Mouse (Mus musculus) adrenal gland, postnatal 14 days (tissue): Measurements from ENCODE around the gene Hamp. TPM values are rescaled to one million over a fixed set of nuclear protein-coding genes. Genes with fewer than 3 reads are reported as not detected.
A peak's percentile ranks its signal among the peaks of the same experiment; 100 is the strongest.

Experiments
- DNase-seq: peaks from one replicate; pipeline ENCODE4 v3.0.0; 2021; ENCODE audit warnings: mixed read lengths
- long read RNA-seq, 2 experiments: library from polyadenylated mRNA; stranded (forward); transcript quantifications; one replicate each; pipeline ENCODE4 v2.0.0; 2021
- total RNA-seq: library from RNA; stranded (reverse); gene quantifications from 2 replicates; pipeline ENCODE4 v1.2.3, GENCODE M21; 2021

Hamp gene
- total RNA-seq: 4.3 TPM in 1 of 2 replicates, not detected in the other
- long read RNA-seq, experiment 1, partial matches to known transcripts: 0 of 3 reads
- long read RNA-seq, experiment 1, other reads (novel, unspliced or antisense): 0 of 3 reads
- long read RNA-seq, experiment 2, partial matches to known transcripts: 1 of 1 reads
- long read RNA-seq, experiment 2, other reads (novel, unspliced or antisense): 0 of 1 reads

DNA sequence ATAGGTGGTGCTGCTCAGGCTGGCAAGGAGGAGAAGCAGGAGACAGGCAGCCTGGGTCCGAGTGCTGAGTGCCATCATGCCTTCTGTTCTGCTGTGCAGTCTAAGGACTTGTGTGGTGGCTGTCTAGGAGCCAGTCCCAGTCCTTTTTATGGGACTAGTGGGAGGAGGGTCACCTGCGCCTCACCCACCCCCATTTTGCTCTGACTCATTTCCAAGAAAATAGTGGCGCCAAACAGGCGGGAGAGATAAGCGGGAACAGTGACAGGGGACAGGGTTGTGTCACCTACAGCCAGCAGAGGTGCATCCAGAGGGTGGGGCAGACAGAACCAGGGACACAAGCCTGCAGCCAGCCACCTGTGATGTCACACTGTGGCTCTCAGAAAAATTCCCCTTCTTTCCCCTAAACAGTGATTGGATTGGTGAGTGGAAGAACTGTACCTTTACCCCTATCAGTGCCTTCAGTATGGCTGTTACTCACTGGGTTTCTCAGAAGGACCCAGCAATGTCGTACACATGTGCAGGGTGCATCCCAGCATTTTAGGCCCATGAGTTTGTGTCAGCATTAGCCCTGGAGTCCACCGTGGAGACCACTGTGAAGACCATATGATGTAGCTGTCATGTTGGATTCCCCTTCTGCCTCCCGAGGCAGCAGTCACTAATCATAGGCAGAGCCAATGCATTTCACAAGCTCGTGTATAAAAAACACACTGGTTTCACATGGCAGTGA lies at the start of gene Hamp:
Hamp (minus strand) TSS at position 124 of the 727 bp plus-strand sequence.
- DNase-seq: no peak

DNA sequence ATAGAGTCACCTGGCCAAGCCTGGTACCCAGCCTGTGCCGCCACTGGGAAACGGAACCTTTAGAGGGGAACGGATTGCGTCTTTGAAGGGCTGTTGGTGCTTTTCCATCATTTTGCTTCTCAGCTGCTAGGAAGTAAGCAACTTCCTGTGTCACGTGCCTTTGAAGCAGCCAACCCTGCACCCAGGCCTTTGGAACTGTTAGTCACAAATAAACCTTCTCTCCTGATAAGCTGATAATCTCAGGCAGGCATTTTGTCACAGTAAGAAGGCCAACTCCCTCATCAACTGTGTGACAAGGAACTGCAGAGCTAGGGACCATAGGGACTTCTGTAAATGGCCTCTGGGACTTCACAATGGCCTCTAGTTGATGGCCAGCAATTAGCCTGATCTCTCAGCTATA lies 48.3 kb upstream of the Hamp start:
- no peak for DNase-seq

DNA sequence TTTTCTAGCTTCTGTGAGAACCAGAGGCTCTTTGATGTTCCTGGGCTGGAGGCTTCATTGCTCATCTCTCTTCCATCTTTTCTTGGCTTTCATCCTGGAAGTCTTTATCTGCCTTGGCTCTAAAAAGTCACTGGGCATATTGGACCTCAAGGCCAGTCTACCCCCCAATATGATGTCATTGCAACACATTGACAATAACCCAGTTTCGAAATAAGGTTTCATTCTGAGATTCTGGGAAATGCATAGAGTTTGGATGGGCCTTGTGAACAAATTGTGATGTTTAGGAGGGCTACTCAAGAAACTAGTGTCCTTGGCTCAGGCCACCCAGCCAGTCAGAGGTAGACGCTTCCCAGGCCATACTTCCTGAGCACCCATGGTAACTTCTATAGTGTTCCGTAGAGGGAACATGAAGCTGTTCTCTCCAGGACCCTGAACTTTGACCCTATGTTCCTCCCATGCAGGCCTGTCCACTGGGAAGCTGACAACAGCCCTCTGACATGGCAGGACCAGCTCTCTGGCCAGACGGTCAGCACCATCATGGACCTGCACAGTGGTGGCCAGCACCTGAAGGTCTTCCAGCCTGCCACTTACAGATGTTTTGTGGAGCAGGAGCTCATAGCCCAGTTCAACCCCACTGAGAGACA lies 44.8 kb upstream of the Hamp start:
- DNase-seq: no peak

- DNase-seq: no peak
Measured at GRCm38 (mm10) chr7:30985357-30985756, 41.5 kb upstream of the Hamp start.

DNA sequence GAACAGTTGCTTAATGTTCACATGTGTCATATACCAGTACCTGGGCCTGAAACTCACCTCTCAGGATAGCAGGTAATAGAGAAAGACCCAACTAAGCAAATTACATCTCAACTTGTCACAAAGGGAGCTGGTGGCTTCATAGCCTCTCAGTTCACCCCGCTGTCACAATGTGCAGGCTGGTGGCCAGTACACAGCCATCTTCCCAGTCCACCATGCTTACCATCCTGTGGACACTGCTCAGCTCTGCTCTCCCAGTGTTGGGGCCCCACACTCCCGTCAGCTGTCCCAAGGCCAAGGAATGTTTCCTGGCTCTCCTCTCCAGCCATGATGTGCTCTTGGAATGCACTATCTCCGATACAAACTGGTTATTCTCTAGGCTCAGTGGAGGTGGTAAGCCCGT lies 37.9 kb upstream of the Hamp start:
- DNase-seq: no peak

- peak; percentile 94 for DNase-seq
Measured at GRCm38 (mm10) chr7:30973501-30974289, 29.9 kb upstream of the Hamp start, which contains the start of gene Fam187b. Gene Fam187b, plus strand, starts transcription at chr7:30973790.

- peak; percentile 36 for DNase-seq
Measured at GRCm38 (mm10) chr7:30973251-30973500, 29.3 kb upstream of the Hamp start, which contains the start of gene Lsr. Gene Lsr, minus strand, starts transcription at chr7:30973464.

DNA sequence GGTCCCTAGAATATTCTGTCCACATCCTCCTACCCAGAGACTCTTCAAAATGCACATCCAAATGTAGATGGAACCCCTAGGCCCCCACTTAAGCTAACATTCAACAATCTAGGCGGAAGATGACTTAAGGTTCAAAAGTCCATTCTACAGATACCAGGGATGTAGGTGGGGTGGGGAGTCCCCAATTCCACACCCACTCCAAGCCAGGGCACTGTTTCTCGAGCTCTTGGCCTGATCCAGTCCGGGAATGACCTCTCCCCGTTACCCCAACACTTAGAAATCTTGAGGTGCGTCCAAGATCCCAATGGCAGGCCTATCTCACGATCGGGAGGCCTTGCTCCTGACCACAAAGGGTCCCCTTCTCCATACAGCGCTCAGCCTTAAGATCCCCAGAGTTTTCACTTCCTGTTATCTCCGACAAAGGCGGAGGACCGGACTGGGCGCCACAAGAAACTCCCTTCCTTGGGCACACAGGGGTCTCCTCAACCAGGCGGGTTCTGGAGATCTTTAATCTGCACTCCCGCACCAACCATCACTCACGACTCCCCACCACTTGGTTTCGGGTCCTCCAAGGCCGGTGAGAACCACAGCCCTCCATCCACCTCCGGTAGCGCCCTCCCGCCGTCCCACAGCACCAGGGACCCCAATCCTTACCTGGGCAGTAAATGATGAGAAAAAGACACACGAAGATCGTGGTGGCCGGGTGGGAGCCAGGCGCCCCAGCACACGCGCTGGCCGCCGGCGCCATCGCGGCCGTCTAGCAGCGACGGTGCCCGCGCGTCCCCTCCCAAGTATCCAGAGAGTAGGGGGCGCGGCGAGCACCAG lies 28.8 kb upstream of the Hamp start:
- DNase-seq: no peak

DNA sequence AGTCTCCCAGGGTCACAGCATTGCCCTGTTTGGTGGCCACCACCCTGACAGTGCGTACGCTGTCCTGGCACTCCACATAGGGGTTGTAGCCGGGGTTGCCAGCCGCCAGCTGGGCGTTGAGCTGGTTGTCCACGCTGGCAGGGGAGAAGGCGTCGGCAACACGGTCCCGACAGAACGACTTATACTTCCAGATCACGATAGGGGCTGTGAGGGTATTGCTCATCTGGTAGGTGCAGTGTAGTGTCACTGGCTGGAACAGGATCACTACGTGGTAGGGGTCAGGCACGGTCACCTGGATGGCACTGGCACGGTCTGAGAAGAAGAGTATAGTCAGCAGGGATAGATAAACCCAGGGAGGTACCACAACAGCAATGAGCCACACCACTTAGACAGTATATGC lies 28.1 kb upstream of the Hamp start:
- no peak for DNase-seq

- no peak for DNase-seq
Measured at GRCm38 (mm10) chr7:30969174-30969573, 25.3 kb upstream of the Hamp start.

- DNase-seq: peak; percentile 82
Measured at GRCm38 (mm10) chr7:30968611-30969010, 24.8 kb upstream of the Hamp start.

DNA sequence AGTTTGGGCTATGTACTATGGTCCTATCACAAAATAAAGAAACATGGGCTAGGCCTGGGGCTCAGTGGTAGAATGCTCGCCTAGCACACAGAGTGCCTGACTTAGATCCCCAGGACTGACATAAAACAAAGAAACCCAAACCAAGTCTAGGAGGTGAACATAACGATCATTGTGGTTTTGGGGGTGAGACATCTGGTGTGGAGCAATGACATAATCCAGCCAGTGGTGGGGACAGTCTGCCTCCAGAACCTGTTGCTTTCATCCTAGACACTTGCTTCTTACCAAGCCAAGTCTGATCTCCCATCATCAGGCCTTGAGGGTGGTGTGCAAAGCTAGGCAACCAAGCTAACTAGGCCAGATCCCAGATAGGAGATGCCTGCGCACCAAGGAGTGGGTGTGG lies 22.8 kb upstream of the Hamp start:
- no peak for DNase-seq

DNA sequence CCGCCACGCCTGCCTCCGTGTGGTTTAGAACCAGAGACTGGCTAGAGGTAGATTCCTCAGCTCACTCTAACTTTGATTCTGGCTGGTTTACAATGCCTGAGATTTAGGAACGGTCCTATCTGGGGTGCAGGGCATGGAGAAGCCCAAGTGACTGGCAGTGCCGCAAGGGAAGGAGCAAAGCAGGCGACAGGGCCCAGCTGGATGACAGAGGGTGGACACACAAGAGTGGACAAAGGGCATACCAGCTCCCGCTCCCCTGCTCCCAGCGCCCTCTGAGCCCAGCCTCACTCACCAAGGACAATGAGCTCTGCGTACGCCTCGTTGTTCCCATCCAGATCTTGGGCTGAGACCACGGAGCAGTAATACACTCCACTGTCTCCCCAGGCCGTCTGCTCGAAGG lies 21.8 kb upstream of the Hamp start:
- no peak for DNase-seq

GRCm38 (mm10) chr7:30964366-30964765 lies 20.5 kb upstream of the Hamp start:
- no peak for DNase-seq

DNA sequence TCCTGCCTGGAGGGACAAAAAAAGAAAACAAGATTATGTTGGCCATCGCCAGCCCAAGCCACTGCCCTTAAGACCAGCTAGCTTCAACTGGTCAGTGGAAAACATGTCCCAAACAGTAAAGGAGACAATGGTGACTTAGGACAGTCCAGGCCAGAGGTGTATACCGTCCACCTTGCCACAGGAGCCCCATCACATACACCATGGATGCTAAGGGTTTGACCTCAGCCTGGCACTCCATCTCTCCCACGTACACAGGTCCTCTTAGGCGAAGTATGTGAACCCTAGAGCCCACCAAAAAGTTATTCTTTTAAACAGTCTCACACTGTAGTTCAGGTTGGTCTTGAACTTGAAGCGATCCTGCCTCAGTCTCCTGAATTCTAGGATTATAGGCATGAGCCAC lies 19.0 kb upstream of the Hamp start:
- DNase-seq: no peak

DNA sequence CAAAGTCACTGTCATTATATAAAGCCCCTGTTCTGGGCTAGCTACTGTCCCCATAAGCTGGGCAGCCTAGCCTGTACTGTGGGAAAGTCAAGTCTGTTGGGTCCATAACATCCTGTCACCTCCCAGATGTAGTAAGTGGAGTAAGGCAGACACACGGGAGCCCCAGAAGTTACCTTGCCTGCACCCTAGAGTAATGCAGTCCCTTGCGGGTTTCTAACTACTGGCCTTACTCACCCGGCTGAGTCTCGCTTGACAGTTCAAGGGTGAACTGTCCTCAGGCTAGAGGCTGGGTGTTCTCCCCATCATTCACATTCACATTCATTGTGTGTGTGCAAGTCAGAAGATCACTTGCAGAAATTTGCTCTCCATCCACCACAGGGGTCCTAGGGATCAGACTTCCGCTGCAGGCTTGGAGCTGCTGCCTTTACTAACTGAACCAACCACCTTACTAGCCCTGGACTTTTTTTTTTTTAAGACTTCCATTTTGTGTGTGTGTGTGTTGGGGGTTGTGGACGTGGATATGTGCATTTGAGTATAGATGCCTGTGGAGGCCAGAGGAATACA lies 16.0 kb upstream of the Hamp start:
- peak; percentile 55 for DNase-seq

DNA sequence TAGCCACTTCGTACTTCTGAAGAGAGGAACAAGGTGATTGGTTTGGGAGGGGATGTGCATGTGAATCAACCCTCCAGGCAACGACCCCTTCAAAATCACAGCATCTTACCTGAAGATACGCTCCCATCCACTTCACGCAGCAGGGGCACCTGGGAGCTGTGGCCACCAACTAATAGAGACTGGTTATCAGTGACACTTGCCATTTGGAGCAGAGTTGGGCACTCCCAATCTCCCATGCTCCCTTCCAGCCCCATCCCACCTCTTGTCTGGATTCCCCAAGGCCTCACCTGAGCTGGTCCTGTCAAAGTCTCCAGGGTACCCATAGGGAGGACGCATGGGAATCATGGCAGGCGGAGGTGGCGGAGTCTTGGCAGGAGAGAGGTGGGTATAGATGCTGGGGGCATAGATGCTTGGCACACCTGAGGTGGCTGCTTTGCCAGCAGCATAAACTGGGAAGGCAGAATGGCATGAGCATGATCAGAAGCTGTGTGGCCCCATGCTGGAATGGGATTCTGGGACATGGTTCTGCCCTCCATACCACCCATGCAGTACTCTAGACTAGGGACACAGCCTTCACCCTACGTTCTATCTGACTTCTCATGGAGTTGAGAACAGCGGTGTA lies 15.1 kb upstream of the Hamp start:
- no peak for DNase-seq

DNA sequence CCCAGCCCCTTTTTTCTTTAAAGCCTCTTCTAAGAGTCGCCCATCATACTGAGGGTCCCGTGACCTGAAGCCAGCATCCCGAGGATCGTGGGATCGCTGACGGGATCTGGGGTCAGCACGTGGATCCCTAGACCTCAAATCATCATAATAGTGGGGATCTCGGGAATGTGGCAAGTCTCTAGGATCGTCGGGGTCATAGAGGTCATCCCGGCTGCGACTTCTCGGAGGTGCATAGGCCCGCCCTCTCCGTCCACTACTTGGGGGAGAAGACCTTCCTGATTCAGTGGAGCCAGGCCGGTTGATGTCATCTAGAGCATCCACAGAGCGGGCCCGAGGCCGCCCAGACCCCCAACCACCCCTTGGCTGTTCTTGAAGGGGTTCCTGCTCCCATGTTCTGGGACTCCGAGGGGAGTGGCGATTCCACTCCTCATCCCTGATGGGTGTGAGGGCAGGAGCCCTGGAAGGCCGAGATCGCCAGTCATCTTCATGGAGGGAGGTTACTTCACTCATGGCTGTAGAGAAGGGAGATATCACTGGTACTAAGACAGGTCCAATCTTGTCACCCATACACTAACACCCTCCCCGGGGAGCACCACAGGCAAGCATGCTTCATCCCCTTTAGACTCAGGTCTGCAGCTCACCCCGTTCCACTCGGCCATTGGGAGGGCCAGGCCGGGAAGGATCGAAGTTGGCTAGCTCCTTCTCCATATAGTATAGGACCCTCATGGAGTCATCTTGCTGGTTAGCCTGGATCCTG lies 14.5 kb upstream of the Hamp start:
- DNase-seq: peak; percentile 24

GRCm38 (mm10) chr7:30957367-30957783 lies 13.5 kb upstream of the Hamp start:
- peak; percentile 95 for DNase-seq

DNA sequence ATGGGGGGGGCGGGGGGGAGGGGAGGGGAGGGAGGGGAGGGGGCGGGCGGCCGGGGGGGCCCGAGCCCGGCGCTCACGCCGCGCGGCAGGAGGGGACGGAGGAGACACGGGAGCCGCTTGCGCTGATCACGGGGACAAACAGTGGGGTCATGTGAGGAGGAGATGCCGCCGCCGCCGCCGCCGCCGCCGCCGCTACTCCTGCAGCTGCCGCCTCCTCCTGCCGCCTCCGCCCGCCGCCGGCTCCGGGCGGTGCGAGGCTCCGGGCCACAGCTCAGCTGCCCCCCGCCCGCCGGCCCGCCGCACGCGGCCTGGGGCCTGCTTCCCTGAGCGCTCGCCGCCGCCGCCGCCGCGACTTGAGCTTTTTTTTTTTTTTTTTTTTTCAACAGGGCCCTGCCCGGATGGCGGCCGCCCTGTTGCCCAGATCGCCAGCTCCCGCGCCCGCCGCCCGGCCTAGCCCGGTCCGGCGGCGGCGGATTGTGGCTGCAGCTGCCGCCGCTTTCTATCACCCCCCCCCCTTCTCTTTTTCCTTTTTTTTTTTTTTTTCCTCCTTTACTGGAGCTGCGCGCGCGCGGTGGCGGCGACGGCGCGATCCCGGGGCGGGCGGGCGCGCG lies 13.0 kb upstream of the Hamp start, which contains the start of gene Usf2:
Usf2 (minus strand) TSS at position 48 of the 611 bp plus-strand sequence.
- DNase-seq: peak; percentile 93
